20 mouse cellular contexts compared by ENCODE assay signal in the genomic region with DNA sequence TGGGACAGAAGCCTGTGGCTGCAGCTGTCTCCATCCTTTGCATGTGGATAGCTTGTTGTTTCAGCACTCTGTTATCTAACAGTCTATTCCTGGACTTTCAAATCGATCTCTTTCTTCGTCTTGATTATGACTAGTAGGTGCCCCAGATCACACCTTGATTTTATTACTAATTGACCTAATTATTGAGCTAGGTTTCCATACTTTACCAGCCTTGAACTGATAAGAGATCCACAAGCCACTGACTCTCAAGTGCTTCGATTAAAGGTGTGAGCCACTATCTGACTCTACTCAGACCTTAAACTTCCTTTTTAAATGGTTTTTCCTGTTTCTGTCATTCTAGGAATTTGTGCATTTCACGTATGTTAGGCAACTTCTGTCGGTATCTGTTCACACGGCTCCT.
DNase-seq lines count a peak whose midpoint lies in the region; ATAC-seq and TF ChIP-seq lines count a peak whose summit lies in the region.
"Had no signal": no experiment of that assay in that cellular context is flagged by ENCODE, and none has a peak within 500 bp of the region (broad histone marks: within the 10 kb centered on the region; RNA-seq: fewer than 3 reads in every experiment).

No protein-coding gene starts in this region.

- H3K4me3 ChIP-seq in G1E (ENCODE audit: low read depth, low read length), result no peak overlapping the region
- H3K4me3 ChIP-seq in intestine, embryonic 16.5 days (ENCODE audit: low read length), result no peak overlapping the region
- H3K4me3 ChIP-seq: embryonic facial prominence, embryonic 10.5 days; embryonic facial prominence, embryonic 12.5 days; forebrain, embryonic 13.5 days; forebrain, embryonic 15.5 days had no signal

- peak; percentile 9 for DNase-seq in G1E (ENCODE audit: low spot score)
- DNase-seq in ovary, postnatal 10 days (ENCODE audit: low spot score), result no peak
- no peak for DNase-seq in cerebellum, adult 18-20 months
- DNase-seq in left cerebral cortex, adult 11 months (ENCODE audit: low spot score), result no peak
- DNase-seq: adrenal gland, adult 2 months; adrenal gland, postnatal 10 days; adrenal gland, postnatal 25 days; cerebellum, adult 11 months; cerebellum, adult 2 months; cerebellum, adult 9-10 months; cerebellum, postnatal 10 days; cerebellum, postnatal 25 days; forebrain, postnatal 0 days had no signal

- no peak overlapping the region for H3K4me2 ChIP-seq in intestine, embryonic 16.5 days (ENCODE audit: low read depth, low read length)
- H3K4me2 ChIP-seq: embryonic facial prominence, embryonic 12.5 days; forebrain, embryonic 13.5 days; forebrain, embryonic 15.5 days had no signal

- no peaks in the 10 kb centered on the region for H3K36me3 ChIP-seq in G1E (replicated peaks)
- H3K36me3 ChIP-seq in intestine, embryonic 16.5 days (ENCODE audit: control insufficient read depth, insufficient read depth, low read length), result no peaks in the 10 kb centered on the region
- H3K36me3 ChIP-seq: embryonic facial prominence, embryonic 10.5 days; embryonic facial prominence, embryonic 12.5 days; forebrain, embryonic 15.5 days had no signal

- H3K27me3 ChIP-seq in G1E (ENCODE audit: insufficient read depth, low read length), result no peaks in the 10 kb centered on the region
- H3K27me3 ChIP-seq in intestine, embryonic 16.5 days (replicated peaks; ENCODE audit: control insufficient read depth, insufficient read depth, low read length), result no peaks in the 10 kb centered on the region
- H3K27me3 ChIP-seq: CH12.LX; embryonic facial prominence, embryonic 12.5 days; forebrain, embryonic 13.5 days; forebrain, embryonic 15.5 days had no signal

- no peak overlapping the region for H3K27ac ChIP-seq in intestine, embryonic 16.5 days (ENCODE audit: low read length)
- H3K27ac ChIP-seq: embryonic facial prominence, embryonic 10.5 days; embryonic facial prominence, embryonic 12.5 days; forebrain, embryonic 13.5 days; forebrain, embryonic 15.5 days had no signal

- WGBS in intestine, embryonic 16.5 days, result 71% methylated on average over 6 of the region's 6 CpGs

- H3K4me1 ChIP-seq in G1E (ENCODE audit: insufficient read depth, low read depth, low read length), result peaks cover 27% of the 10 kb centered on the region
- H3K4me1 ChIP-seq in intestine, embryonic 16.5 days (ENCODE audit: control insufficient read depth, insufficient read depth, low read length), result no peaks in the 10 kb centered on the region
- H3K4me1 ChIP-seq: embryonic facial prominence, embryonic 10.5 days; embryonic facial prominence, embryonic 12.5 days; forebrain, embryonic 13.5 days; forebrain, embryonic 15.5 days had no signal

- no peak for ATAC-seq in G1E (ENCODE audit: extremely low read depth, insufficient number of reproducible peaks, low FRiP score, poor library complexity, severe bottlenecking)
- ATAC-seq in intestine, embryonic 16.5 days, result peak; percentile 85
- ATAC-seq: CD4-positive, CD25-positive, alpha-beta regulatory T cell, adult 4 months; forebrain, embryonic 13.5 days; forebrain, embryonic 15.5 days; forebrain, postnatal 0 days had no signal

- no peak overlapping the region for H3K9ac ChIP-seq in intestine, embryonic 16.5 days (ENCODE audit: low read depth, low read length)
- H3K9ac ChIP-seq: embryonic facial prominence, embryonic 12.5 days; forebrain, embryonic 13.5 days; forebrain, embryonic 15.5 days; forebrain, postnatal 0 days had no signal

- H3K9me3 ChIP-seq in G1E (replicated peaks), result no peaks in the 10 kb centered on the region
- no peaks in the 10 kb centered on the region for H3K9me3 ChIP-seq in intestine, embryonic 16.5 days (ENCODE audit: control insufficient read depth, low read length)
- H3K9me3 ChIP-seq: embryonic facial prominence, embryonic 10.5 days; embryonic facial prominence, embryonic 12.5 days; forebrain, embryonic 13.5 days; forebrain, embryonic 15.5 days had no signal

- TF ChIP-seq CTCF in G1E (IDR thresholded peaks at IDR 0.05; ENCODE audit: low read depth, low read length), result no peak
